Mouse (Mus musculus): ENCODE data around the gene Cryzl1.

Cryzl1 gene

DNA sequence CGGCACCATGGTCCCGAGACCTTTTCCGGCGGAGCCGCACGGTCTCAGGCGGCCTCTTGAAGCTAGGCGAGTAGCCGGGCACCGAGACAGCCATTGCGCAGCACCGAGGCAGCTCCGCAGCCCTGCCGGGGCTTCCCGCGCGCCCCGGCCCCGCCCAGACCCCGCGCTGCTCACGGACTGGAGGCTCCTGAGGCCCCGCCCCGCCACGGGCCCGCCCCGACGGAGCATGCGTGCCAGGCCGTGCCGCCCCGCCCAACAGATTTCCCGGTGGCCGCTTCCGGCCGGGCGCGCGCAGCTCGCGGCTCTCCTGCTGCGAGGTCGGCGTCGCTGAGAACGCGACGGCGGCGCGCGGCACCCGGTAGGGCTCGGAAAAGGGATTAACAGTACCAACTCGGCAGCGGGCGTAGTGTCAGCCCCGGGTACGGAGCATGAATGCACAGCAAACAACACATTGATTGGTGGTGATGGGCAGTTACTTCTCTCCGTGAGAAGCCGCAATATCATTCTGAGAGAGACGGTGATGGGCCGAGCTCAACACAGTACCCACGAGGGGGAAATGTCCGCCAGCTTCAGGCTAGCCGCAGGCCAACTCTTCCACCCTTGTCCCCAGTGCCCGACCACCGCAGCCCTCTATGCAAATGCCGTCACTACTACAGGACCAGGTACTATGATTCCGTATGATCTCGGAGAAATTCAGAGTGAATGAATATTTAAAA lies 40.0 kb downstream of the Cryzl1 start, which contains the start of gene Donson:
TSS of gene Donson (minus strand) at position 152 of the 716 bp plus-strand sequence.
- DNase-seq (ENCODE audit: low read depth, low spot score), result peak; percentile 90

GRCm38 (mm10) chr16:91688023-91688618 lies 40.7 kb downstream of the Cryzl1 start:
- no peak for DNase-seq (ENCODE audit: low read depth, low spot score)

- DNase-seq (ENCODE audit: low read depth, low spot score), result no peak
Measured at GRCm38 (mm10) chr16:91686369-91686768, 42.4 kb downstream of the Cryzl1 start.

DNA sequence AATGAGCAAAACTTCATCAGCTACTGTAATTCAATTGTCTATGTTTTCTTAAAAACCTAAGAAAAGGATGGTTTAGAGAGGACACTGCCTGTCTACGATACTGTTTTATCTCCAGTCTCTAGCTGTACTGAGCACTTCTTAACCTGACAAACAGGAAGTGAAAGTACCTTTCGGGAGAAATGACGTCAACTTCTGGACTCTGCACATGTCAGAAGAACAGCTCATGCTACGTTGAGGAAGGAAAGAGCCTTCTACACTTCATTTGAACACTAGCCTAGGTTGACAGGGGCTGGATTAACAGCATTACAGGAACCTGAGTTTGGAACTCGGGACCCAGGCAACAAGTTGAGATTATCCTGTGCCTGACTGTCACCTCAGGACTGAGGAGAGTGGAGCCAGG lies 43.2 kb downstream of the Cryzl1 start:
- no peak for DNase-seq (ENCODE audit: low read depth, low spot score)

- DNase-seq (ENCODE audit: low read depth, low spot score), result no peak
Measured at GRCm38 (mm10) chr16:91680656-91681055, 48.1 kb downstream of the Cryzl1 start.

DNA sequence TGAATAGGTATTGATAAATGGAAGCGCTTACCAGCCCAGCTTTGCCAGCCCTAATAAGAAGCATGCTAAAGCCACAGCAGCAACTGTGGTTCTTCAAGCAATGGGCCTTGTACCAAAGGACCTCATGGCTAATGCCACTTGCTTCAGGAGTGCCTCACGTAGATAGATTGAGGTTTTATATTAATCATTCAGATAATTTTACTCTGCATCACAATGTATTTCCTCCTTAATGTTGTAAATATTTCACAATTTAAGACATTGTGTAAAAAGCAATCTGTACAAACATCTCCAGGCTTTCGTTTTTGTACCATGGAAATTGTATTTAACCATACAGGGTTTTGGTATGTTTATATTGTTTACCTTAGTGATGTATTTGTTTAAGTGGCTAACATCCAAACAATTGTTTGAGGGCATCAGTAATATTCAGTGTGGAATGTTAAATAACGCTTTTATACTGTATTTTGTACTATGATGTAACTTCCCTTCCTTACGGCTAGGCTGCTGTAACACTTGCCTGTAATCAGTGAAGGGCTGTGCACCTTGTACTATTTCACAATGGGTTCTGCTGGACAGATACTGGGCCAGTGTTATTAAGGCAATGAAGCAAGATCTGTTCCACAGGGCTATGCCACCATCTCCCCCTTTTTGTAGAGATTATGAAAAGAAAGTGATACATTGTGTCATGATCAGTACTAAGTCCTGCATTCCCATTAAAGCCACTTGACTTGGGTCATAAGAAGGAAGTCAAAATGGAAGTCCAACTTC lies 50.4 kb downstream of the Cryzl1 start:
- no peak for DNase-seq (ENCODE audit: low read depth, low spot score)

DNA sequence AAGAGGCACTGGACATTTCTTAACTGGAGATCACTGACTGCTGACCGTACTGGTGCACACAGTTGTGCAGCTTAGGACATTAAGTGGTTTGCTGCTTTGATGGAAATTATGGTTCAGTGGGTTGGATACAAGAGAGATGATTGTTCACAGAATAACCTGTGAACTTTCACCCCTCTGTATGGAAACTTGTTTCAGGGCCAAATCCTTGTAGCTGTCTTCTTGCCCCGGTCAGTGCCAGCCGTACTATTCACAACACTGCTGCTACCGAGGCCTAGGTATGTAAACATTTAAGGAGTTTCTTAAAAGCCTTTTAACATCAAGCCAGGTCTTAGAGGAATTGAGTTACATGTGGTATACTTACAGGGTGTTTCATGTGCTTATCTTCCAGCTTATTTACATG lies 54.3 kb downstream of the Cryzl1 start:
- DNase-seq (ENCODE audit: low read depth, low spot score), result no peak

- DNase-seq (ENCODE audit: low read depth, low spot score), result no peak
Measured at GRCm38 (mm10) chr16:91663795-91664194, 65.0 kb downstream of the Cryzl1 start.

GRCm38 (mm10) chr16:91662336-91662735 lies 66.4 kb downstream of the Cryzl1 start:
- no peak for DNase-seq (ENCODE audit: low read depth, low spot score)

GRCm38 (mm10) chr16:91661397-91661796 lies 67.4 kb downstream of the Cryzl1 start:
- no peak for DNase-seq (ENCODE audit: low read depth, low spot score)

DNA sequence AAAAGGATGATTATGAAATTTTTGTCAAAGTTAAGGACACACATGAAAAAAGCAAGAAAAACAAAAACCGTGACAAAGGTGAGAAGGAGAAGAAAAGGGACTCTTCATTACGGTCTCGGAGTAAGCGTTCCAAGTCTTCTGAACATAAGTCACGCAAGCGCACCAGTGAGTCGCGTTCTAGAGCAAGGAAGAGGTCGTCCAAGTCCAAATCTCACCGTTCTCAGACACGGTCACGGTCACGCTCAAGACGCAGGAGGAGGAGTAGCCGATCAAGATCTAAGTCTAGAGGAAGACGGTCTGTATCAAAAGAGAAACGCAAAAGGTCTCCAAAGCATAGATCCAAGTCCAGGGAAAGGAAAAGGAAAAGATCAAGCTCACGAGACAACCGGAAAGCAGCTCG lies 69.0 kb downstream of the Cryzl1 start:
- no peak for DNase-seq (ENCODE audit: low read depth, low spot score)

GRCm38 (mm10) chr16:91658471-91658870 lies 70.3 kb downstream of the Cryzl1 start:
- DNase-seq (ENCODE audit: low read depth, low spot score), result no peak

GRCm38 (mm10) chr16:91657285-91657684 lies 71.5 kb downstream of the Cryzl1 start:
- DNase-seq (ENCODE audit: low read depth, low spot score), result no peak

DNA sequence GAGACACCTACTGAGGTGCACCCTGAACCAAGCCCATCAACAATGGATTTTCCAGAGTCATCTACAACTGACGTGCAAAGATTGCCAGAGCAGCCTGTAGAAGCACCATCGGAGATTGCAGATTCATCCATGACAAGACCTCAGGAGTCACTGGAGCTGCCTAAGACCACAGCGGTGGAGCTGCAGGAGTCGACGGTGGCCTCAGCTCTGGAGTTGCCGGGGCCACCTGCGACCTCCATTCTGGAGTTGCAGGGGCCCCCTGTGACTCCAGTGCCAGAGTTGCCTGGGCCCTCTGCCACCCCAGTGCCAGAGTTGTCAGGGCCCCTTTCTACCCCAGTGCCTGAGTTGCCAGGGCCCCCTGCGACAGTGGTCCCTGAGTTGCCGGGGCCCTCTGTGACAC lies 73.5 kb downstream of the Cryzl1 start:
- DNase-seq (ENCODE audit: low read depth, low spot score), result no peak

GRCm38 (mm10) chr16:91652191-91652590 lies 76.6 kb downstream of the Cryzl1 start:
- DNase-seq (ENCODE audit: low read depth, low spot score), result no peak

DNA sequence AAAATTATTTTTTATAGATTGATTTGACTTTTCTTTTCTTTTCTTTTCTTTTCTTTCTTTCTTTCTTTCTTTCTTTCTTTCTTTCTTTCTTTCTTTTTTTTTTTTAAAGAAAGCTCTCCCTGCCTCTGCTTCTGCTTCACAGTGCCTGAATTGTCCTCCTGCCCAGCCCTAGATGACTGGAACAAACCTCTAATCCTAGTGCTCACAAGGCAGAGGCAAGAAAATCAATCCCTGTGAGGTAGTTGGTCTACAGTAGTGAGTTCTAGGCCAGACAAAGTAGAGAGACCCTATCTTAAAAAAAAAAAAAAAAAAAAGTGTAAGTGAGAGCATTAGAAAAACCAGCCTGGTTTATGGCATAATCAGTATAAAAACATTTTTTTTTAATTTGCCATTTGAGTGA lies 79.0 kb downstream of the Cryzl1 start:
- DNase-seq (ENCODE audit: low read depth, low spot score), result no peak

DNA sequence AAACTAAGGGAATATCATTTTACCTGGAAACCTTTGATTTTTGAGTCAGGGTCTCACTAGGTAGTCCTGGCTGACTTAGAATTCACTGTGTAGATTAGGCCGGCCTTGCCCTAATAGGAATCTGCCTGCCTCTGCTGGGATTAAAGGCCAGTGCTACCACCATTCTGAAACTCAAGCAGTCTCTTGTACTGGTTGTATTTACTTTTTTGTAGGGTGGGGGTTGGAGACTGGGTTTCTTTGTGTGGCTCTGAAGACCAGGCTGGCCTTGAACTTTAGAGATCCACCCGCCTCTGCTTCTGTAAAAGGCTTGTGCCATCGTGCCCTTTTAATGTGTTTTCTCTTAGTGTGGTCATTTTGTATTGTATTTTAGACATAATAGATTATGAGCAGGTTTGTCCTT lies 79.5 kb downstream of the Cryzl1 start:
- DNase-seq (ENCODE audit: low read depth, low spot score), result peak; percentile 25

DNA sequence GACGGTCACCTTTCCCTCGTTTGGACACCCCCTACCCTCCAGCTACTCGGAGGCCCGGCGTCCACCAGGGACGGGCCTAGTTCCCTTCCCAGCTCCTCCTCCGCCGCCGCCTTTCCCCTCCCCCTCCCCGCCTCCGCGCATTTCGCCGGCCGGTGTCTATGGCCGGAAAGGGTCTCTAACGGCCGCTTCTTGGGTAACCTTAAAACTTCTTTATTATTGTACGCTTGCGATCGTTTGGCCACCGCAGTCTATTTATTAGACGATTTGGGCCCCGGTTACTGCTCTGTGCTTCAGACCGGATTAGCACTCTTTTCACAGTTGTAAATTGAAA lies 80.6 kb downstream of the Cryzl1 start:
- DNase-seq (ENCODE audit: low read depth, low spot score), result peak; percentile 66

DNA sequence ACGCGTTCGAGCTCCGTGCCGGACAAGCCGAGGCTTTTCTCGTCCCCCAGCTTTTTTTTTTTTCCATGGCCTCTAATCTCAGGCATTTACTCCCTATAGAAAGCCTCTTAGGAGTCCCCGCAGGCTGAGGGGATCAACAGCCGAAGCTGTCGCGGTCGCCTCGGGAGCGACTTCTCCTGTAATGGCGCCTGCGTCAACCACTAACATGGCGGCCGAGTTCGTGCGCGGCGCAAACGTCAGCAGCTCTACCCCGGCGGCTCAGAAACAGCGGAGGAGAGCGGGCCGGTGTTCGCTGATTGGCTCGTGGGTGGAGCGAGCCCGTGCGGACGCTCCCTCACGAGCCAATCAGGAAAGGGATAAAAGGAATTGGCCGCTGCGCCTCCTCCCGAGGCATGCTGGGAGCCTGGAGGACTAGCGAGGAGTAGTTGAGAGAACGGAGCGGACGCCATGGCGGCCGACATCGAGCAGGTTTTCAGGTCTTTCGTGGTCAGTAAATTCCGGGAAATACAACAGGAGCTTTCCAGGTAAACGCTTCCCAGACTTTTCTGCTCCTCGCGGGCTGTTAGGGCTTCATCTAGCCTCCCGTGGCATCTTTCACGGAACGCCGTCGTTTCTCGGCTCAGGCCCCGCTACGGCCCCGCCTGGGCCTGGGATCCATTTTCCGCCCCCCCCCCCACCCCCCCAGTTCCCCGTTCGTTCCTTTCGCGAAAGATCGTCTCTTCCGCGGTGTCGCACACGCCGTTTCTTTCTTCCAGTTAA lies 81.1 kb downstream of the Cryzl1 start, which contains the start of gene Son:
TSS of gene Son (plus strand) at position 46 of the 759 bp plus-strand sequence.
- DNase-seq (ENCODE audit: low read depth, low spot score), result peak; percentile 97

DNA sequence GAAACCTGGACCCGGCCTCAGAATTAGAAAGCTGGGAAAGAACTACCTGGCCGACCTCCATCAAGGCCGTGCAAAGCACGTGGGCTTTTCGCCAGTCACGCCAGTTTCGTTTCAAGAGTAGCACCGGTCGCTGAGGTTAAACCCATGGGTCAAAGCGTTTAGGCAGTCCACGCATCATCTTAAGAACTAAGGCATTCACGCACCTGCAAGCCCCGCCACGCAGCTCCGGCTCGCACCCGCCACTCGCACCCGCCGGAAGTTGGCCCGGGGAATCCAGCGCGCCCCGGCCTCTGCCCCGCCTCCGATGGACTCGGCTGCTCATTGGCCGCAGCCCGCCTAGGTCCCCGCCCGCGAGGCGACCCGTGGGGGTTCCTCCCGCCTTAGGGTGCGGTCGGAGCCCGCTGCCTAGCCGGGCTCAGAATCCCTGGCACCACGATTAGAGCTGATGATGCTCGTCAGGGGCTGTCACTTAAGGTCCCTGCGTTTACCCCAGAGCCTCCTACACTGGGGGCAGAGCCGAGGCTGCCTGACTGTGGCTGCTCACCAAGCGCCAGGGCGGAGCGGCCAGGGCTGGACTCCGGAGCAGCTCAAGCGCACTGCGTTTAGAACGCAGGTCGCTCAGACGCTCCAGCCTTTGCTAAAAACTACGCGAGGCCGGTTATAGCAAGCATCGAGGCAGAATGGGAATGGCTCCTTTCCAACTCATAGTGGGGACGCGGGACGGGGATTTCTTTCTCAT lies 81.9 kb downstream of the Cryzl1 start, which contains the start of gene Gart:
TSS of gene Gart (minus strand) at position 272 of the 739 bp plus-strand sequence.
- DNase-seq (ENCODE audit: low read depth, low spot score), result peak; percentile 85

- DNase-seq (ENCODE audit: low read depth, low spot score), result peak; percentile 62
Measured at GRCm38 (mm10) chr16:91645995-91646602, 82.7 kb downstream of the Cryzl1 start.
